Mouse (Mus musculus) C2C12 (cell line): ENCODE results near the gene 4930583I09Rik.

Source experiments
- CEBPB ChIP-seq: IDR thresholded peaks from one replicate; pipeline ENCODE4 v1.6.1; 2011; ENCODE audit warnings: low read depth, mild to moderate bottlenecking, control low read depth, moderate library complexity
- CTCF ChIP-seq: IDR thresholded peaks from one replicate; pipeline ENCODE4 v1.5.1; 2011; ENCODE audit not compliant: control insufficient read depth, insufficient read depth, insufficient read length
- MYOD1 ChIP-seq: IDR thresholded peaks from one replicate; pipeline ENCODE4 v1.6.1; 2011; ENCODE audit warnings: low read depth; ENCODE audit not compliant: control insufficient read depth, insufficient read length
- MYOG ChIP-seq: IDR thresholded peaks from one replicate; pipeline ENCODE4 v1.6.1; 2011; ENCODE audit not compliant: control insufficient read depth, insufficient read length; ENCODE audit errors: extremely low read depth

DNA sequence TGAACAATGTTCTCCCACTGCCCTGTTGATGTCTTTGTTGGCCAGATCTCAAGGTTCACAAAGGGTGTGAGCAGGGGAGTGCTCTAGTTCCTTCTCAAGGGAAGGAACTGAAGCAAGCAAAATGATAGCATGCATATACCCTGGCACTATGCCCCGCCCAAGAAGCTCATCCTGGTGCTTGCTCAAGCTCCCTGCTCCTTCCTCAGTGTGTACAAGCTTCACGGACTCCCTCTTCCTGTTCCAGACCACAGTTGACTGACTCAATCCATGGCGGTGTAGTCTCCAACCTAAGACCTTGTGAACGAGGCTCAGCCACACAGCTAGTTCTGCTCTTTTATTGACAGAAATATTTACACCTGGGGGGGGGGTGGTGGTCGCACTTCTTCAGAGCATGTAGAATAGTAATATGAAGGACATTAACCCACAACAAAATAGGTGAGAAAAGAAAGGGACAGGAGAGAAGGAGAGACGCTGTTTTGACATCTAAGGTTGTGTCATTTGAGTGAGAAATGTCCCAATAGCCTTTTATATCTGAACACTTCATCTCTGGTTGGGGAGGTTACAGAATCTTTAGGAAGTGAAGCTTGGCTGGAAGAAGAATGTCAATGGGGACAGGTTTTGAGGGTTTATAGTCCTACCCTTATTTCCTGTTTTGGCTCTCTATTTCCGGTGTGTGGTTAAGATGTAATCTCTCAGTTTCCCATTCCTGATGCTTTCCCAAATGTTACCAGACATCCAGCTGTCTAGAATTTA lies 14.9 kb downstream of the 4930583I09Rik start:
- TF ChIP-seq CTCF (no peak), CEBPB (no peak), MYOG (no peak), MYOD1 (no peak)
